Mouse (Mus musculus) liver, embryonic 14.5 days (tissue): ENCODE results near the gene Agtpbp1. TPM values are rescaled to one million over a fixed set of nuclear protein-coding genes. Genes with fewer than 3 reads are reported as not detected.

ENCODE experiments used
- ATAC-seq: fragments of 200-750 bp; cut with Nextera tagmentation; 2 replicates; pipeline ENCODE4 v1.8.0; 2017; ENCODE audit warnings: moderate number of reproducible peaks, mild to moderate bottlenecking, moderate library complexity; ENCODE audit not compliant: insufficient read depth
- DNase-seq, 3 experiments: peaks; one replicate each; pipeline ENCODE4 v3.0.0-alpha.2; 2012 to 2013; ENCODE audit warnings: low read depth in 3 of 3, low spot score in 3 of 3
- H3K27ac ChIP-seq: fragments of 300-500 bp; sonication (generic); 2 replicates; pipeline ENCODE4 v1.5.1; 2014; ENCODE audit warnings: moderate library complexity, mild to moderate bottlenecking, control low read depth, inconsistent platforms
- H3K27me3 ChIP-seq: fragments of 300-500 bp; sonication (generic); 2 replicates; pipeline ENCODE4 v1.6.1; 2014; ENCODE audit warnings: mild to moderate bottlenecking, low read length, moderate library complexity; ENCODE audit not compliant: control insufficient read depth, insufficient read depth
- H3K36me3 ChIP-seq: fragments of 300-500 bp; sonication (generic); replicated peaks from 2 replicates; pipeline ENCODE4 v1.6.1; 2014; ENCODE audit warnings: low read depth; ENCODE audit not compliant: control insufficient read depth, insufficient read depth
- H3K4me1 ChIP-seq, 2 experiments: fragments of 200-500 bp in 1 of 2; fragments of 300-500 bp in 1 of 2; sonication (generic) in 1 of 2; replicated peaks; 2 replicates each; pipeline ENCODE4 v1.6.1; 2012 to 2014; ENCODE audit warnings: antibody characterized with exemption in 1 of 2, inconsistent platforms in 1 of 2, low read length in 1 of 2; ENCODE audit not compliant: control insufficient read depth in 2 of 2, insufficient read depth in 2 of 2
- H3K4me2 ChIP-seq: fragments of 300-500 bp; sonication (generic); 2 replicates; pipeline ENCODE4 v1.6.1; 2014; ENCODE audit warnings: low read depth, mild to moderate bottlenecking, control low read depth, moderate library complexity
- H3K4me3 ChIP-seq, 2 experiments: fragments of 200-500 bp in 1 of 2; fragments of 300-500 bp in 1 of 2; sonication (generic) in 1 of 2; 2 replicates each; pipeline ENCODE4 v1.5.1; 2012 to 2014; ENCODE audit warnings: low read depth in 2 of 2, low read length in 2 of 2, mild to moderate bottlenecking in 2 of 2, control low read depth in 1 of 2, inconsistent platforms in 1 of 2, moderate library complexity in 1 of 2; ENCODE audit not compliant: insufficient read depth in 1 of 2
- H3K9ac ChIP-seq: fragments of 300-500 bp; sonication (generic); replicated peaks from 2 replicates; pipeline ENCODE4 v1.6.1; 2014; ENCODE audit warnings: mild to moderate bottlenecking, control low read depth, moderate library complexity
- H3K9me3 ChIP-seq: fragments of 300-500 bp; sonication (generic); 2 replicates; pipeline ENCODE4 v1.6.1; 2016; ENCODE audit warnings: low read length, mixed read lengths; ENCODE audit not compliant: control insufficient read depth
- CTCF ChIP-seq: IDR thresholded peaks from 2 replicates; pipeline ENCODE4 v1.5.1; 2016; ENCODE audit warnings: antibody characterized with exemption, low read depth, control low read depth
- EP300 ChIP-seq: IDR thresholded peaks from 2 replicates; pipeline ENCODE4 v1.6.1; 2016; ENCODE audit warnings: antibody characterized with exemption, low read depth
- WGBS: fragments of 180-500 bp; shearing (Covaris S2); extraction: QIAGEN DNeasy Blood & Tissue Kit; methylation state at CpG from one replicate; pipeline ENCODE4 v1.1.7; 2014; ENCODE audit not compliant: insufficient replicate concordance; 5-methylcytosine and 5-hydroxymethylcytosine counted together
- polyA plus RNA-seq, 2 experiments: library from polyadenylated mRNA; depleted of rRNA in 1 of 2; stranded (reverse) in 1 of 2; unstranded in 1 of 2; fragments of >200 nt; fragmentation: Nextera tagmentation in 1 of 2; extraction: Ambion mirVana in 1 of 2; gene quantifications; 2 replicates each; pipeline versions ENCODE4 v1.2.1 to v1.2.3; 2012 to 2014

Agtpbp1 gene
- polyA plus RNA-seq, 2 experiments = 4.8 to 10.3 TPM

GRCm38 (mm10) chr13:59610437-59610836, 25.4 kb upstream of the Agtpbp1 start:
- Histone ChIP-seq H3K4me3 (no peak overlapping the region), H3K9ac (no peak overlapping the region), H3K27me3 (no peaks in the 10 kb centered on the region), H3K36me3 (peaks cover 8% of the 10 kb centered on the region), H3K4me2 (no peak overlapping the region), H3K9me3 (no peaks in the 10 kb centered on the region), H3K4me1 (peaks cover 0 to 2% of the 10 kb centered on the region in 2 experiments; a peak in 1 of 4 replicates), H3K27ac (no peak overlapping the region)
- DNase-seq (no peak), ATAC-seq (no peak)
- WGBS = 85% methylated on average over 2 of the region's 2 CpGs
- TF ChIP-seq EP300 (no peak), CTCF (no peak)

DNA sequence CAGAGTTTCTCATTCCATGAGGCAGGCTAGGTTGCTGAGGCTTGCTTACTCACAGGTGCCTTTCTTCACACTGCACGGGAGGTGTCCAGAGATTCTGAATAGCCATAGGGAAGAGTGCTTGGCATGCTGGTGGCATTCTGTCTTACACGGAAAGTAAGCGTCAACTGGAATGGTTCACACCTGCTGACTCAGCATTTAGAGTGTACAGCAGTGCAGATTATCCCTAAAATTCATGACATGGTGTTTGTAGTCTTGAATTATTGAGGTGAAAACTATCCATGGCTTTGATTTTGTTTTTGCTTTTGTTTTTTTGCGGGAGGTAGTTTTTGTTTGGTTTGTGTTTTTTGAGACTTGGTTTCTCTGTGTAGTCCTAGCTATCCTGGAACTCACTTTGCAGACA, 24.9 kb upstream of the Agtpbp1 start:
- no peak for ATAC-seq
- WGBS = 74% methylated on average over 4 of the region's 4 CpGs
- H3K27ac ChIP-seq = no peak overlapping the region
- H3K36me3 ChIP-seq = peaks cover 8% of the 10 kb centered on the region
- no peak overlapping the region for H3K4me2 ChIP-seq
- H3K4me3 ChIP-seq = no peak overlapping the region
- peaks cover 0 to 2% of the 10 kb centered on the region in 2 experiments; a peak in 1 of 4 replicates for H3K4me1 ChIP-seq
- TF ChIP-seq EP300 (no peak), CTCF (no peak)
- no peaks in the 10 kb centered on the region for H3K9me3 ChIP-seq
- no peak overlapping the region for H3K9ac ChIP-seq
- DNase-seq = no peak
- no peaks in the 10 kb centered on the region for H3K27me3 ChIP-seq

GRCm38 (mm10) chr13:59605221-59605922, 20.3 kb upstream of the Agtpbp1 start:
- 61% methylated on average over 10 of the region's 10 CpGs for WGBS
- no peak overlapping the region for H3K4me3 ChIP-seq
- peaks cover 23% of the 10 kb centered on the region for H3K36me3 ChIP-seq
- no peak overlapping the region for H3K4me2 ChIP-seq
- 0 out of 4 replicates have a peak, but pooled peaks cover 0 to 4% of the 10 kb centered on the region in 2 experiments for H3K4me1 ChIP-seq
- H3K27me3 ChIP-seq = no peaks in the 10 kb centered on the region
- DNase-seq = no peak
- no peak overlapping the region for H3K9ac ChIP-seq
- H3K9me3 ChIP-seq = no peaks in the 10 kb centered on the region
- H3K27ac ChIP-seq = no peak overlapping the region
- TF ChIP-seq CTCF (no peak), EP300 (no peak)
- ATAC-seq = no peak

DNA sequence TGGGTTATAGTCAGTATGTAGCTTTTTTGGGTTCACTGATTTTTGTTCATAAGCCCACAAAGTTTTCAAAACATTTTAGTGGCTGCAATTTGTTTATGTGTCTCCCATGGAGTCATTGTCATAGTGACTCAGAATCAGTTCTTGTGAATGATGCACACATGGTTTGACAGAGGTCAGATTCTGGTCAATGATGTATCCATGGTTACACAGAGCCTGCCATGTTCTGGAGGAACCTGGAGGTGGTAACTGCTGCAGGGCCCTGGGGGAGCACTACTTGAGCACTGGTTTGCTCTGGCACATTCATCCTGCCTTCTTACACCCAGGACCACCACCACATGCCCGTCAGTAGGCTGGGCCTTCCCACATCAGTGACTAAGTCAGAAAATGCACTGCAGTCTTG, 19.5 kb upstream of the Agtpbp1 start:
- no peak overlapping the region for H3K9ac ChIP-seq
- H3K4me3 ChIP-seq = no peak overlapping the region
- peaks cover 24% of the 10 kb centered on the region for H3K36me3 ChIP-seq
- DNase-seq = no peak
- no peak overlapping the region for H3K4me2 ChIP-seq
- H3K9me3 ChIP-seq = no peaks in the 10 kb centered on the region
- ATAC-seq = no peak
- TF ChIP-seq CTCF = no peak
- no peaks in the 10 kb centered on the region for H3K27me3 ChIP-seq
- 0 out of 4 replicates have a peak, but pooled peaks cover 0 to 4% of the 10 kb centered on the region in 2 experiments for H3K4me1 ChIP-seq
- 70% methylated on average over 1 of the region's 1 CpGs for WGBS
- no peak overlapping the region for H3K27ac ChIP-seq

GRCm38 (mm10) chr13:59603096-59603495, 18.1 kb upstream of the Agtpbp1 start:
- DNase-seq = no peak
- WGBS = 34% methylated on average over 5 of the region's 5 CpGs
- peak; percentile 39; the same call in 1 of the 2 replicates for ATAC-seq
- no peak overlapping the region for H3K27ac ChIP-seq
- no peak overlapping the region for H3K4me2 ChIP-seq
- H3K9ac ChIP-seq = no peak overlapping the region
- H3K36me3 ChIP-seq = peaks cover 22% of the 10 kb centered on the region
- no peak overlapping the region for H3K4me3 ChIP-seq
- H3K27me3 ChIP-seq = no peaks in the 10 kb centered on the region
- H3K9me3 ChIP-seq = no peaks in the 10 kb centered on the region
- 0 out of 4 replicates have a peak, but pooled peaks cover 0 to 4% of the 10 kb centered on the region in 2 experiments for H3K4me1 ChIP-seq
- TF ChIP-seq EP300 (no peak), CTCF (no peak)
